Mouse (Mus musculus) C2C12 (cell line): ENCODE data around the gene Auts2.

Source experiments
- CEBPB ChIP-seq: IDR thresholded peaks from one replicate; pipeline ENCODE4 v1.6.1; 2011; ENCODE audit warnings: low read depth, mild to moderate bottlenecking, control low read depth, moderate library complexity
- CTCF ChIP-seq: IDR thresholded peaks from one replicate; pipeline ENCODE4 v1.5.1; 2011; ENCODE audit not compliant: control insufficient read depth, insufficient read depth, insufficient read length
- MAX ChIP-seq: IDR thresholded peaks from one replicate; pipeline ENCODE4 v1.6.1; 2011; ENCODE audit warnings: mild to moderate bottlenecking, control low read depth
- USF1 ChIP-seq: IDR thresholded peaks from one replicate; pipeline ENCODE4 v1.6.1; 2011; ENCODE audit warnings: low read depth, mild to moderate bottlenecking, control low read depth, moderate library complexity

DNA sequence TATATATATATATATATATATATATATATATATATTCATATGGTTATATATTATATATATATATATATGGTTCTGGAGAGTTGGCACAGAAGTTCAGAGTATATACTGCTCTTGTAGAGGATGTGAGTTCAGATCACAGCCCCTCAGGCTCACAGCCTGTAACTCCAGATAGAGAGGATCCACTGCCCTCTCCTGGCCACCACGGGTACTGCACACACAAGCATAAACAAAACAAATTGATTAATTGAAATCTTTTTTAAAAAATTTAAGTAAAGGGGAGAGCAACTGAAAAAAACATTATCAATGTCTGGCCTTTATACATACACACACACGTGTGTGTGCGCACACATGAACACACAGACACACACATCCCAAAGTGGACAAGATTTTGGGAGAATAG is 1120.4 kb downstream of the Auts2 start:
- TF ChIP-seq MAX (no peak), CTCF (no peak), CEBPB (no peak), USF1 (no peak)
